Mouse (Mus musculus): ENCODE measurements around the gene Cilp. TPM values are rescaled to one million over a fixed set of nuclear protein-coding genes. Genes with fewer than 3 reads are reported as not detected.
"Not testable (repeated sequence)": the region's sequence is repeated elsewhere in the genome, so short reads cannot be mapped to it uniquely, and the experiment has no call there.

Cilp gene
- polyA plus RNA-seq, 1 experiment from 2014 or later = 0.52 TPM

GRCm38 (mm10) chr9:65275810-65276530, 11.0 kb downstream of the Cilp start:
- Histone ChIP-seq H3K27me3 (ENCODE audit: control insufficient read depth, insufficient read depth, low read length) (no peaks in the 10 kb centered on the region), H3K9ac (ENCODE audit: low read length) (no peak overlapping the region), H3K4me3 (ENCODE audit: low read depth, low read length) (no peak overlapping the region), H3K4me1 (replicated peaks; ENCODE audit: control insufficient read depth, insufficient read depth, low read length) (no peaks in the 10 kb centered on the region), H3K36me3 (ENCODE audit: control insufficient read depth, insufficient read depth, low read length) (no peaks in the 10 kb centered on the region), H3K4me2 (ENCODE audit: low read depth, low read length, severe bottlenecking) (no peak overlapping the region), H3K27ac (ENCODE audit: low read depth, low read length) (no peak overlapping the region), H3K9me3 (ENCODE audit: control insufficient read depth, low read length) (no peaks in the 10 kb centered on the region)
- ATAC-seq (replicated peaks; ENCODE audit: low FRiP score) = no peak
- WGBS = 76% methylated on average over 4 of the region's 4 CpGs
- no peak for DNase-seq (ENCODE audit: low spot score)

- H3K9ac ChIP-seq (ENCODE audit: low read length) = no peak overlapping the region
- no peaks in the 10 kb centered on the region for H3K9me3 ChIP-seq (ENCODE audit: control insufficient read depth, low read length)
These were observed 16.7 kb downstream of the Cilp start for GRCm38 (mm10) chr9:65281536-65282151.

GRCm38 (mm10) chr9:65283301-65283700, 18.3 kb downstream of the Cilp start:
- H3K27me3 ChIP-seq (ENCODE audit: control insufficient read depth, insufficient read depth, low read length) = no peaks in the 10 kb centered on the region
- no peaks in the 10 kb centered on the region for H3K9me3 ChIP-seq (ENCODE audit: control insufficient read depth, low read length)
- H3K4me2 ChIP-seq (ENCODE audit: low read depth, low read length, severe bottlenecking) = no peak overlapping the region
- H3K27ac ChIP-seq (ENCODE audit: low read depth, low read length) = no peak overlapping the region
- no peak for DNase-seq (ENCODE audit: low spot score)
- H3K4me1 ChIP-seq (replicated peaks; ENCODE audit: control insufficient read depth, insufficient read depth, low read length) = no peaks in the 10 kb centered on the region
- no peak for ATAC-seq (replicated peaks; ENCODE audit: low FRiP score)
- 1% methylated on average over 3 of the region's 3 CpGs for WGBS
- no peak overlapping the region for H3K9ac ChIP-seq (ENCODE audit: low read length)
- no peaks in the 10 kb centered on the region for H3K36me3 ChIP-seq (ENCODE audit: control insufficient read depth, insufficient read depth, low read length)
- H3K4me3 ChIP-seq (ENCODE audit: low read depth, low read length) = no peak overlapping the region

More at GRCm38 (mm10) chr9:65281536-65282151, 16.7 kb downstream of the Cilp start:
- Histone ChIP-seq H3K27ac (ENCODE audit: low read depth, low read length) (no peak overlapping the region), H3K27me3 (ENCODE audit: control insufficient read depth, insufficient read depth, low read length) (no peaks in the 10 kb centered on the region), H3K4me2 (ENCODE audit: low read depth, low read length, severe bottlenecking) (no peak overlapping the region), H3K4me3 (ENCODE audit: low read depth, low read length) (no peak overlapping the region), H3K4me1 (replicated peaks; ENCODE audit: control insufficient read depth, insufficient read depth, low read length) (no peaks in the 10 kb centered on the region), H3K36me3 (ENCODE audit: control insufficient read depth, insufficient read depth, low read length) (no peaks in the 10 kb centered on the region)
- ATAC-seq (replicated peaks; ENCODE audit: low FRiP score) (no peak), DNase-seq (ENCODE audit: low spot score) (no peak)
- WGBS = 71% methylated on average over 5 of the region's 5 CpGs

- 91% methylated on average over 4 of the region's 5 CpGs for WGBS
- DNase-seq (ENCODE audit: low spot score); H3K9me3 ChIP-seq (ENCODE audit: control insufficient read depth, low read length); ATAC-seq (replicated peaks; ENCODE audit: low FRiP score); H3K27ac ChIP-seq (ENCODE audit: low read depth, low read length); H3K36me3 ChIP-seq (ENCODE audit: control insufficient read depth, insufficient read depth, low read length); H3K27me3 ChIP-seq (ENCODE audit: control insufficient read depth, insufficient read depth, low read length); H3K4me3 ChIP-seq (ENCODE audit: low read depth, low read length); H3K9ac ChIP-seq (ENCODE audit: low read length); H3K4me2 ChIP-seq (ENCODE audit: low read depth, low read length, severe bottlenecking); H3K4me1 ChIP-seq (replicated peaks; ENCODE audit: control insufficient read depth, insufficient read depth, low read length): not testable (repeated sequence)
These were observed 23.3 kb downstream of the Cilp start for GRCm38 (mm10) chr9:65288252-65288651.

GRCm38 (mm10) chr9:65289988-65290387, 25.0 kb downstream of the Cilp start:
- no peaks in the 10 kb centered on the region for H3K27me3 ChIP-seq (ENCODE audit: control insufficient read depth, insufficient read depth, low read length)
- ATAC-seq (replicated peaks; ENCODE audit: low FRiP score) = no peak
- no peak overlapping the region for H3K4me3 ChIP-seq (ENCODE audit: low read depth, low read length)
- H3K9ac ChIP-seq (ENCODE audit: low read length) = no peak overlapping the region
- WGBS = 95% methylated on average over 4 of the region's 4 CpGs
- H3K4me2 ChIP-seq (ENCODE audit: low read depth, low read length, severe bottlenecking) = no peak overlapping the region
- DNase-seq (ENCODE audit: low spot score) = no peak
- H3K27ac ChIP-seq (ENCODE audit: low read depth, low read length) = no peak overlapping the region
- H3K4me1 ChIP-seq (replicated peaks; ENCODE audit: control insufficient read depth, insufficient read depth, low read length) = 0 out of 2 replicates have a peak, but pooled peaks cover 2% of the 10 kb centered on the region
- no peaks in the 10 kb centered on the region for H3K36me3 ChIP-seq (ENCODE audit: control insufficient read depth, insufficient read depth, low read length)
- H3K9me3 ChIP-seq (ENCODE audit: control insufficient read depth, low read length) = no peaks in the 10 kb centered on the region

DNA sequence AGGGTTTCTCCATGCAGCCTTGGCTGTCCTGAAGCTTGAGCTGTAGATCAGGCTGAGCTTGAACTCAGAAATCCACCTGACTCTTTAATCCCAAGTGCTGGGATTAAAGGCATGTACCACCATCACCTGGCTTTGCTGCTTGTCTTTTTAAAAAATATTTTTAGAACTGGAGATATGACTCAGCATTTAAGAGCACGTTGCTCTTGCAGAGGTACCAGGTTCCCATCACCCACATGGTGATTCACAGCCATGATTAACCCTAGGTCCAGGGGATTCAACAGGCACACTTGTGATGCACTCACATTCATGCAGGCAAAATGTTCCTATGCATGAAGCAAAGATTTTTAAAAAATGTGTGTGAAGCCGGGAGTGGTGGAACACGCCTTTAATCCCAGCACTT, 27.4 kb downstream of the Cilp start:
- WGBS = 89% methylated on average over 3 of the region's 3 CpGs
- no peaks in the 10 kb centered on the region for H3K9me3 ChIP-seq (ENCODE audit: control insufficient read depth, low read length)
- no peak overlapping the region for H3K27ac ChIP-seq (ENCODE audit: low read depth, low read length)
- no peak overlapping the region for H3K4me3 ChIP-seq (ENCODE audit: low read depth, low read length)
- ATAC-seq (replicated peaks; ENCODE audit: low FRiP score) = no peak
- no peaks in the 10 kb centered on the region for H3K27me3 ChIP-seq (ENCODE audit: control insufficient read depth, insufficient read depth, low read length)
- H3K36me3 ChIP-seq (ENCODE audit: control insufficient read depth, insufficient read depth, low read length) = no peaks in the 10 kb centered on the region
- no peak for DNase-seq (ENCODE audit: low spot score)
- no peak overlapping the region for H3K9ac ChIP-seq (ENCODE audit: low read length)
- H3K4me1 ChIP-seq (replicated peaks; ENCODE audit: control insufficient read depth, insufficient read depth, low read length) = 0 out of 2 replicates have a peak, but pooled peaks cover 2% of the 10 kb centered on the region
- no peak overlapping the region for H3K4me2 ChIP-seq (ENCODE audit: low read depth, low read length, severe bottlenecking)

DNA sequence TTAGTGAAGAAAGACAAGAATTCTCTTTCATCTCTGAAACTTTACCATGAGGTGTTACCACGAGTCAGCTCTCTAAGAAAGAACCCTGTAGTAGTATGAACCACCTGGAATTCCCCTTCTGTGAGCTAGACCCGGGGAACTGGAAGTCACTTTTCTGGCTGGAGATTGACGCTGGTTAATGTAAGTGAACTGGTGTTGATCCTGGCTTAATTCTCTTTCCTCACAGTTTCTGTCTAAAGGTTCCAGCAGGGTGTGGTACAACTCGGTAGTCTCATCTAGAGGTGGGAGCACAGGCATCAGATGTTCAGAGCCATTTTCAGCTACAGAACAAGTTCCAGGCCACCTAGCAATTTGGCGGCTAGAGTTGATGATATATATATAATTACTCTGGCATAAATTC, 28.1 kb downstream of the Cilp start:
- ATAC-seq (replicated peaks; ENCODE audit: low FRiP score) (no peak), DNase-seq (ENCODE audit: low spot score) (no peak)
- Histone ChIP-seq H3K4me1 (replicated peaks; ENCODE audit: control insufficient read depth, insufficient read depth, low read length) (0 out of 2 replicates have a peak, but pooled peaks cover 2% of the 10 kb centered on the region), H3K9me3 (ENCODE audit: control insufficient read depth, low read length) (no peaks in the 10 kb centered on the region), H3K27ac (ENCODE audit: low read depth, low read length) (no peak overlapping the region), H3K27me3 (ENCODE audit: control insufficient read depth, insufficient read depth, low read length) (no peaks in the 10 kb centered on the region), H3K36me3 (ENCODE audit: control insufficient read depth, insufficient read depth, low read length) (no peaks in the 10 kb centered on the region), H3K4me2 (ENCODE audit: low read depth, low read length, severe bottlenecking) (peak overlapping the region; percentile 77), H3K9ac (ENCODE audit: low read length) (peak overlapping the region; percentile 90), H3K4me3 (ENCODE audit: low read depth, low read length) (peak overlapping the region; percentile 89)
- 49% methylated on average over 5 of the region's 5 CpGs for WGBS

DNA sequence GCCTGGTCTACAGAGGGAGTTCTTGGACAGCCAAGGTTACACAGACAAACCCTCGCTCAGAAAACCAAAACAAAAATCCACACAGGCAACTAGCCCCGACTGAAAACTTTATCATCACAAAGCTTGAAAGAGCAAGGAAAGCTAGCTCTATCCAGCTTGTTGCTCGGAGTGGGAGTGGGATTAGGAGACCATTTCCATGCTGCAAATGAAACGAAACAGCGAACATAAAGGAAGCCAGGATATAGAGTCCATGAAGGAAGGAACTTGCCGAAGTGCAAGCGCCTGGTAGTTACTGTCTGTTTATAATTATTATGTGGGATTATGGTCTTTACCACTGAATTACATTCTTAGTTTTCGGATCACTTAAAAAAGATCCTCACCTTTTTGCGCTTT, 28.6 kb downstream of the Cilp start:
- Histone ChIP-seq H3K27ac (ENCODE audit: low read depth, low read length) (0 out of 2 replicates have a peak overlapping the region, but pooled peaks have one; percentile 1), H3K4me1 (replicated peaks; ENCODE audit: control insufficient read depth, insufficient read depth, low read length) (0 out of 2 replicates have a peak, but pooled peaks cover 2% of the 10 kb centered on the region), H3K9me3 (ENCODE audit: control insufficient read depth, low read length) (no peaks in the 10 kb centered on the region), H3K4me2 (ENCODE audit: low read depth, low read length, severe bottlenecking) (peak overlapping the region; percentile 77), H3K9ac (ENCODE audit: low read length) (peak overlapping the region; percentile 90), H3K36me3 (ENCODE audit: control insufficient read depth, insufficient read depth, low read length) (no peaks in the 10 kb centered on the region), H3K4me3 (ENCODE audit: low read depth, low read length) (peak overlapping the region; percentile 89), H3K27me3 (ENCODE audit: control insufficient read depth, insufficient read depth, low read length) (no peaks in the 10 kb centered on the region)
- DNase-seq (ENCODE audit: low spot score) (no peak), ATAC-seq (replicated peaks; ENCODE audit: low FRiP score) (peak; percentile 35; the same call in 1 of the 2 replicates)
- under 1% methylated on average over 9 of the region's 9 CpGs for WGBS
